Mouse (Mus musculus): ENCODE results near the gene Abcc6. TPM values are rescaled to one million over a fixed set of nuclear protein-coding genes. Genes with fewer than 3 reads are reported as not detected.

Gene Abcc6
- total RNA-seq, 1 experiment from 2014 or later, result not detected

Other genes starting within 250 kb of the Abcc6 start
- not detected in 3 replicates for gene Lmtk3, start 246.6 kb downstream of the Abcc6 start, total RNA-seq (2017)
- 1.3 to 7.5 TPM in 2 of 3 replicates, not detected in the other for gene Sult2b1, start 245.6 kb downstream of the Abcc6 start, total RNA-seq (2017)
- 59.2 to 78.0 TPM (median 72.7 TPM) in 3 replicates for gene Cyth2, start 215.7 kb downstream of the Abcc6 start, total RNA-seq (2017)
- gene Kcnj14, start 205.5 kb downstream of the Abcc6 start, total RNA-seq (2017), result 0.19 TPM in 1 of 3 replicates, not detected in the others
- gene Grwd1, start 199.4 kb downstream of the Abcc6 start, total RNA-seq (2017), result 5.8 to 8.7 TPM (median 6.7 TPM) in 3 replicates
- 28.7 to 45.8 TPM (median 45.2 TPM) in 3 replicates for gene Kdelr1, start 157.5 kb downstream of the Abcc6 start, total RNA-seq (2017)
- gene Grin2d, start 151.9 kb downstream of the Abcc6 start, total RNA-seq (2017), result 0.10 TPM in 1 of 3 replicates, not detected in the others
- not detected in 3 replicates for gene Syngr4, start 133.6 kb downstream of the Abcc6 start, total RNA-seq (2017)
- gene Tmem143, start 133.4 kb downstream of the Abcc6 start, total RNA-seq (2017), result 4.4 to 5.6 TPM (median 4.4 TPM) in 3 replicates
- 293 to 405 TPM (median 376 TPM) in 3 replicates for gene Emp3, start 108.9 kb downstream of the Abcc6 start, total RNA-seq (2017)
- 2.9 TPM in 2 of 3 replicates, not detected in the other for gene Ccdc114, start 106.2 kb downstream of the Abcc6 start, total RNA-seq (2017)
- 14.2 to 34.6 TPM (median 17.8 TPM) in 3 replicates for gene Nomo1, start 3.4 kb upstream of the Abcc6 start, total RNA-seq (2017)
- not detected in 3 replicates for gene Kcnj11, start 70.5 kb upstream of the Abcc6 start, total RNA-seq (2017)
- not detected in 3 replicates for gene Abcc8, start 149.7 kb upstream of the Abcc6 start, total RNA-seq (2017)
- gene Ush1c, start 208.2 kb upstream of the Abcc6 start, total RNA-seq (2017), result not detected in 3 replicates
- not detected in 3 replicates for gene Otog, start 210.7 kb upstream of the Abcc6 start, total RNA-seq (2017)